Mouse (Mus musculus) forebrain, embryonic 11.5 days (tissue): ENCODE measurements at regions not wholly inside any gene's neighbourhood (a gene's known extent, or its start where the extent isn't known, plus 50 kb on each side); places are given as distances from the start of the nearest gene placed in this dataset.
"Not testable (repeated sequence)": the region's sequence is repeated elsewhere in the genome, so short reads cannot be mapped to it uniquely, and the experiment has no call there.

Source experiments
- ATAC-seq: fragments of 200-750 bp; cut with Nextera tagmentation; replicated peaks from 2 replicates; pipeline ENCODE4 v1.8.0; 2017; ENCODE audit warnings: moderate TSS enrichment; ENCODE audit not compliant: low FRiP score
- DNase-seq: peaks from one replicate; pipeline ENCODE4 v3.0.0-alpha.2; 2017; ENCODE audit warnings: low spot score
- H3K27ac ChIP-seq: fragments of 300-500 bp; sonication (generic); 2 replicates; pipeline ENCODE4 v1.5.1; 2014; ENCODE audit warnings: low read depth, low read length
- H3K27me3 ChIP-seq: fragments of 300-500 bp; sonication (generic); 2 replicates; pipeline ENCODE4 v1.6.1; 2014; ENCODE audit warnings: mild to moderate bottlenecking, low read length, mixed read lengths; ENCODE audit not compliant: control insufficient read depth, insufficient read depth
- H3K36me3 ChIP-seq: fragments of 300-500 bp; sonication (generic); 2 replicates; pipeline ENCODE4 v1.6.1; 2014; ENCODE audit warnings: mild to moderate bottlenecking, low read length, moderate library complexity, mixed read lengths; ENCODE audit not compliant: control insufficient read depth, insufficient read depth
- H3K4me1 ChIP-seq: fragments of 300-500 bp; sonication (generic); replicated peaks from 2 replicates; pipeline ENCODE4 v1.6.1; 2014; ENCODE audit warnings: low read length, mixed read lengths; ENCODE audit not compliant: control insufficient read depth, insufficient read depth
- H3K4me2 ChIP-seq: fragments of 300-500 bp; sonication (generic); 2 replicates; pipeline ENCODE4 v1.6.1; 2014; ENCODE audit warnings: low read depth, mild to moderate bottlenecking, low read length, moderate library complexity, mixed read lengths; ENCODE audit not compliant: severe bottlenecking
- H3K4me3 ChIP-seq: fragments of 300-500 bp; sonication (generic); 2 replicates; pipeline ENCODE4 v1.5.1; 2014; ENCODE audit warnings: low read depth, low read length
- H3K9ac ChIP-seq: fragments of 300-500 bp; sonication (generic); 2 replicates; pipeline ENCODE4 v1.6.1; 2014; ENCODE audit warnings: low read length
- H3K9me3 ChIP-seq: fragments of 300-500 bp; sonication (generic); 2 replicates; pipeline ENCODE4 v1.6.1; 2016; ENCODE audit warnings: low read length, mixed read lengths; ENCODE audit not compliant: control insufficient read depth
- WGBS: fragments of 180-500 bp; shearing (Covaris S2); extraction: QIAGEN DNeasy Blood & Tissue Kit; methylation state at CpG from one replicate; pipeline ENCODE4 v1.1.7; 2014; 5-methylcytosine and 5-hydroxymethylcytosine counted together

DNA sequence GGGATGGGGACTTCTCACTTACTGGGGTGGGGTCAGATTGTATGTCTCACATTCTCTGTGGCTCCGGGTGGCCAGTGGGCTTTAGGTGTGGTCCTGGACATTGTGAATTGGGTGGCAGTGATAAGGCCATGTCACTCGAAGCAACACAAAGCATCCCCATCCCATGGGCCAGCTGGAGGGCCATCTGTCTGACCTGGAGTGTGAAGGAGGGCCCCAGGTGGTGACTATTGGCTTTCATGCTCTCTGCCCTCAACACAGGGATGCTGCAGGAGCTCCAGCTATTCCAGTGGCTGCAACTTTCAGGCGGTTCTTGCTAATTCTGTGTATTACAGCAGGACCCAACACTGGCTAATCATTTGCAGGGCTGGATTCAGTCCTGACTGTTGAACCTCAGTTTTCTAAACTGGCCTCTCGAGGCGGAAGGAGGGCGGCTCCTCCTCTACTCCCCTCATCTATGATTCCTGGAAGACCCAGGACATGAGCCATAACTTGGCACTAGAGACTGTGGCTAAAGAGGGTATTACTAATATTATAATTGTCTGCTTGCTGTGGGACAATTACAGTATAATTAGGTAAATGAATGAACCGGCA, 64.1 kb downstream of the 9530068E07Rik start:
- Histone ChIP-seq H3K4me2 (no peak overlapping the region), H3K36me3 (no peaks in the 10 kb centered on the region), H3K27me3 (no peaks in the 10 kb centered on the region), H3K27ac (no peak overlapping the region), H3K4me1 (no peaks in the 10 kb centered on the region), H3K4me3 (no peak overlapping the region), H3K9me3 (no peaks in the 10 kb centered on the region), H3K9ac (no peak overlapping the region)
- DNase-seq (no peak), ATAC-seq (no peak)
- WGBS, result 77% methylated on average over 7 of the region's 7 CpGs

- WGBS, result 87% methylated on average over 6 of the region's 6 CpGs
- DNase-seq, result not testable (repeated sequence)
Observed at GRCm38 (mm10) chr11:52471128-52471527, 74.9 kb downstream of the 9530068E07Rik start.

DNA sequence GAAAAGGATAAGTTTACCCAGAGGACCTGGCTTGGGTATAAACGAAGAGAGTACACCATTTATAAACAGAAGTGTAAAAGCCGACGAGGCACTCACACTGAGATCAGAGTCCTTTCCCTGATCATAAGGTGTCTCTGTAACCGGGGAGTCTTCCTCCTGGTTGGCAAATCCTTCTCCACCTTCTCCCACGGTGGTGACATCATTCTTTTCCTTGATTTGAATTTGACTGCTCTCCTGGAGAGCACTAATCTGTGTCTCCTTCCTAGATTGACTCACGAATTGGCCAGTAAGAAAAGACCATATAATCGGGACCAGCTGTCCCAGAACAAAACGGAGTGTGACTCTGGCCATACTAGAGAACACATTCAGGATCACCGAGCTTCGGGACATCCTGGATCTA, 83.9 kb downstream of the 9530068E07Rik start:
- H3K9me3 ChIP-seq, ATAC-seq, H3K36me3 ChIP-seq, H3K4me3 ChIP-seq, DNase-seq, H3K27ac ChIP-seq, H3K27me3 ChIP-seq, H3K9ac ChIP-seq, H3K4me2 ChIP-seq, H3K4me1 ChIP-seq: not testable (repeated sequence)
- 69% methylated on average over 10 of the region's 10 CpGs for WGBS

More at GRCm38 (mm10) chr11:52471128-52471527, 74.9 kb downstream of the 9530068E07Rik start:
- H3K4me2 ChIP-seq, H3K4me1 ChIP-seq, H3K27me3 ChIP-seq, H3K27ac ChIP-seq, H3K4me3 ChIP-seq, H3K9me3 ChIP-seq, H3K9ac ChIP-seq, H3K36me3 ChIP-seq, ATAC-seq: not testable (repeated sequence)

DNA sequence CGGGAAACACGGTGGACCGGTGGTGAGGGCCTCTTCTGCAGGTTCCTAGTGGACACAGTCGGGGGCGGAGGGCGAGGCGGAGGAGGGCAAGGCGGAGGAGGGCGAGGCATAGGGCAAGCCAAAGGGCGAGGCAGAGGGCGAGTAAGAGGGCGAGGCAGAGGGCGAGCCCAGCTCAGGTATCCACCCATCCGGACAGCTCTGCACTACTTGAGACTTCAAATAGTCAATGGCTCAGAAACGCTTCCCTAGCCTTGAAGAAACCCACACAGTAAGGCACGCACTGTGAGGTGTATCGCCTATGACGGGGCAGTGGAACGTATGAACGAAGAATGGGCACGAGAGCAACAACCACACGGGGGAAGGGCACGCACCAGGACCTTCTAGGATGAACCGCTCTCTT, 84.5 kb downstream of the 9530068E07Rik start:
- not testable (repeated sequence) for H3K9me3 ChIP-seq, ATAC-seq, H3K27me3 ChIP-seq, DNase-seq, H3K9ac ChIP-seq, H3K36me3 ChIP-seq, H3K4me2 ChIP-seq, H3K4me3 ChIP-seq, H3K27ac ChIP-seq, H3K4me1 ChIP-seq
- 93% methylated on average over 24 of the region's 24 CpGs for WGBS

DNA sequence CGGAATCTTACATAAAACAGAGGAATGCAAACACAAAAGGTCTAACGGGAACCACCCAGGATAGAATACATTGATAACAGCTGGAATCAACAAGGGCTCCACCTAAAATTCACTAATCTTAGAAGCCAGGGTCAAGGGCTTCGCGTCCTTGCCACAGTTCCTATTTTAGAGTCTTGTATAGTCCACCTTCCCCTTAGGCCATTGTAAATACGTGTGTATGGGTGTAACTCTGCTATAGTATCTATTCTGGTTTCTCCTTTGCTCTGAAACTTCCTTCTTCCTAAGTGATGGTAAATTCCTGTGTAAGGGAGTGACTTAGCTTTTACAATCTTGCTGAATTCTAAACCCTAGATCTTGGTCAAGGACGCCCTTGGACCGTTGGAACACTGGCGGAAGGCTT, 87.3 kb downstream of the 9530068E07Rik start:
- H3K27me3 ChIP-seq, H3K4me3 ChIP-seq, ATAC-seq, H3K4me2 ChIP-seq, DNase-seq, H3K36me3 ChIP-seq, H3K4me1 ChIP-seq, H3K9me3 ChIP-seq, H3K9ac ChIP-seq, H3K27ac ChIP-seq: not testable (repeated sequence)
- WGBS, result 92% methylated on average over 5 of the region's 8 CpGs

DNA sequence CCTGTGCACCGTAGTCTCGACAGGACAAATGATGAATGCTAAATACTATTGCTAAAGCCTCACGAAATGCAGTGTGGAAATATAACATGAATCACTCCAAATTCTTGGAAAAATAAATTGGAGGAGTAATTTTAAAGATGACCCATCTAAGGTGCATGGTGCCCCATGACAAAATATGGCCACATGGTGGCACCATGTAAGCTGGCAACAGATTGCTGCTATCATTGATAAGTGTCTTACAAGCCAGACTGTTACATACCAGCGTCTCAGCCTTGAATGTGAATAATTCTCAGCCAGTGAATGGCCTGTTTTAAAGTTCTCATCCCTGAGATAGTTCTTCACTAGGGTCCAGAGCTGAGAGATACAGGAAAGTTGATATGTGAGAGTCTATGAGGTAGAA, 92.3 kb downstream of the 9530068E07Rik start:
- H3K27me3 ChIP-seq, H3K27ac ChIP-seq, H3K9ac ChIP-seq, DNase-seq, H3K4me2 ChIP-seq, ATAC-seq, H3K4me1 ChIP-seq, H3K4me3 ChIP-seq, H3K36me3 ChIP-seq, H3K9me3 ChIP-seq: not testable (repeated sequence)
- 81% methylated on average over 4 of the region's 4 CpGs for WGBS

- H3K36me3 ChIP-seq, result no peaks in the 10 kb centered on the region
- no peak overlapping the region for H3K27ac ChIP-seq
- no peak overlapping the region for H3K4me3 ChIP-seq
- H3K9me3 ChIP-seq, result no peaks in the 10 kb centered on the region
- H3K4me1 ChIP-seq, result no peaks in the 10 kb centered on the region
- H3K9ac ChIP-seq, result no peak overlapping the region
- no peaks in the 10 kb centered on the region for H3K27me3 ChIP-seq
- 80% methylated on average over 6 of the region's 6 CpGs for WGBS
- ATAC-seq, result no peak
- DNase-seq, result no peak
- no peak overlapping the region for H3K4me2 ChIP-seq
Observed at GRCm38 (mm10) chr11:52493336-52493735, 97.1 kb downstream of the 9530068E07Rik start.

DNA sequence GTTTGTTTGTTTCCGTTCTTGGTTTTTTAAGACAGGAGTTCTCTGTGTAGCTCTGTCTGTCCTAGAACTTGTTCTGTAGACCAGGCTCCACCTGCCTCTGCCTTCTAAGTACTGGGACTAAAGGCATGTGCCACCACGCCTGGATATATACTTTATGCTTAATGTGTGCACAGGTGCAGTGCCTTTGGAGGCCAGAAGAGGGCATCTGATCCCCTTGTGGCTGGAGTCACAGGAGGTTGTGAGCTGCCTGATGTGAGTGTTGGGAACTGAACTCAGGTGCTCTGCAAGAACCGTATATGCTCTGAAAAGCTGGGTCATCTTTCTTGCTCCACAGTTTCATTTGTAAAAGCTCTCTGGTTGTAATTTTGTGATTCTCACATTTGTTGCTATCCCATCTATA, 100.7 kb downstream of the 9530068E07Rik start:
- no peaks in the 10 kb centered on the region for H3K4me1 ChIP-seq
- H3K4me3 ChIP-seq, result no peak overlapping the region
- no peaks in the 10 kb centered on the region for H3K9me3 ChIP-seq
- H3K9ac ChIP-seq, result no peak overlapping the region
- ATAC-seq (no peak), DNase-seq (no peak)
- H3K27me3 ChIP-seq, result no peaks in the 10 kb centered on the region
- H3K27ac ChIP-seq, result no peak overlapping the region
- H3K4me2 ChIP-seq, result no peak overlapping the region
- no peaks in the 10 kb centered on the region for H3K36me3 ChIP-seq
- 85% methylated on average over 3 of the region's 3 CpGs for WGBS

DNA sequence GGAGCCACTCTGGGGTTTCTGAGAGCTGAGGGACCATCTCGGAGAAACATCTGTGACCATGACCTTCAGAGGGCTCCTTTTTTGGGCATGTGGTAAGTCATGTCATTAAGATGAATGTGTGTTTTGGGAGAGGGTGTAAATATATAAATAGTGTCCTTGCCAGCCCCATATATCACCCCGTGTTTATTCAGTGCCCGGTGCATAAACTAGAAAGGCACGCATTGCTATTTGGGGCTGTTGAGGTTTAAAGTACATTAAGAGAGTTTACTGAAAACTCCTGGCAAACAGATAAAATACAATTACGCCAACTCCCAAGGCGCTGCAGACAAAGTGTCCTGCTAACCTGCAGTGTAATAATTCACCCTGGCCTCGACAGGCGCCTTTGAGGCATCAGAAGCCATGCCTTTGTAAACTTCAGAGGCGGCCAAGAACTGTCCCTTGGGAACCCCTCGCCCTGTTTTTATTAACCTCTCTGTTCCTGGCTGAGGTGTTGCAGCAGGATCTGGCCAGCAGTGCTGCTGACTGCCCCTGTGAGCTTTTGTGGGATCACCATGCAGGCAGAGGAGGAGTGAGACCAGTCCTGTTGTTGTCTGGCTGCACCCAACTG, 106.6 kb downstream of the 9530068E07Rik start:
- H3K9ac ChIP-seq, result no peak overlapping the region
- H3K4me2 ChIP-seq, result no peak overlapping the region
- H3K4me3 ChIP-seq, result no peak overlapping the region
- no peak for DNase-seq
- no peaks in the 10 kb centered on the region for H3K36me3 ChIP-seq
- ATAC-seq, result no peak
- 88% methylated on average over 10 of the region's 10 CpGs for WGBS
- H3K27me3 ChIP-seq, result no peaks in the 10 kb centered on the region
- H3K4me1 ChIP-seq, result no peaks in the 10 kb centered on the region
- no peaks in the 10 kb centered on the region for H3K9me3 ChIP-seq
- no peak overlapping the region for H3K27ac ChIP-seq
